Mouse (Mus musculus) urinary bladder, postnatal 14 days (tissue): ENCODE measurements at regions not wholly inside any gene's neighbourhood (a gene's known extent, or its start where the extent isn't known, plus 50 kb on each side); places are given as distances from the start of the nearest gene placed in this dataset.

Source experiments
- DNase-seq: peaks from one replicate; pipeline ENCODE4 v3.0.0; 2021; ENCODE audit warnings: low spot score

DNA sequence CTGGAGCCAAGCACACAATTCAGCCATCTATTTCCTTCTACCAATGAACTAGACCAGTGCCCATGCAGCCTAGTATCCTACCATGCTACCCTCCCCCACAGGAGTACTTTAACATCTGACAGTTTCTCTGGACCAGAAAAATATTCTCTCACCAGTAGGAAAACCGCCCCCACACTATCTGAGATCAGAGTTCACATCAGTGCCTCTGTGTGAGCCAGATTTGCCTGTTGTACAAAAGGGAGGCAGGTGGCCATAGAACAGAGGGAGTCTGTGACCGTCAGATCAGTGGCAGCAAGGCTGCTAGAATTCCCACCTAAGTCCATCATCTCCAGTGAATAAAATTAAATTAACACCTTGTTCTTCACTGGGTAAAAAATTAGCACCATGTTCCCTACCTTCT, 166.5 kb downstream of the Atp23 start:
- no peak for DNase-seq

DNA sequence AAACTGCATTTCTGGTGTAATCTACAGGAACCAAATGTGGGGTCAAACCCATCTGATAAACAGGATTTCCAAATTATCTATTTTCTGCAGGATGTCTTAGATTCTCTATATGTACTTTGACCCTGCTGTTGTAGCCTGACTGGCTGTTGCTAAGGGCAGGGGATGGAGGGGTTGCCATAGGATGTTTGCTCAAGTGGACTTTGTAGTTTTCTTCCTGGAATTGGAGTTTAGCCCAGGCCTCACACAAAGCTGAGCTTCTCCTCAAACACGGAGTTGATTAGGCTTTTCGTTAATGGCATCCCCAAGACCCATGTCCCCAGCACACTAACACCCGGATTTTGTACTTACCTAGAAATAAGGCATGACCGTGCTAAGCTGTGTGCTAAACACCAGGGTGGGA, 173.3 kb downstream of the Atp23 start:
- DNase-seq: no peak

DNA sequence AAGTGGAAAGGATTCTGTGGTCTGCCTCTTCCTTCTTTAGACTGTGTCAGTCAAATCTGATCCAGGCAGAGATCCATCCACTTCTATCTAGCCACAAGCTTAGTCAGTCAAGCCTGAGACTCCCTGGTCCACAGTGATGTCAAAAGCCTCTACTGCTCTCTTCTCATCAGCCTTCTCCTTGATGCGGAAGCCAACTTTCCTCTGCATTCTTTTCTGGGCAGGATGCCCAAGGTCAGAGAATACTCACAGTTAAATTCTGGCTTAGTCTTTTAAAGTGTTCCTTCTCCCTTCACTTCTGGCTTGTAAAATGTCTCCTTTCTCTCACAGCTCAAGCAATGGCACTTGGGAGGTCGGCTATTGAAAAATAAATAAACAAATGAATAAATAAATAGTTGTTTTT, 183.2 kb downstream of the Atp23 start:
- no peak for DNase-seq

DNA sequence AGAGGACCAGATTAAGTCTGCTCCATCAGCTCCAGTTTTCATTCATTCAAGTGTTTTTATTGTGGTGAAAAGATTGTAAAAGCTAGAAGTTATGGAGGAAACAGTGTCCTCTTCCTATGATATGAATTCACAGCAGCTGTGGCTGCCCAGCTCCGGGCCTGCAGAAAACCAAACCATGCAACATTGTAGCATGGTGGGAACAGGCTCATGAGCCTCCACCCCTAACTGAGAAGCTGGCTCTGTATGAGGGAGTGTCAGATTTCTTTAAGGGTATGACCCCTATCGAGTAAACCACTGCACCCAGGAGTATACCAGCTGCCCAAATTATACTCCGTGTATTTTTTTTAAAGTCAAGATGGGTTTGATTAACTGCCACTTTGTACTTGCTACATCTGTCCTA, 189.4 kb downstream of the Atp23 start:
- no peak for DNase-seq

DNA sequence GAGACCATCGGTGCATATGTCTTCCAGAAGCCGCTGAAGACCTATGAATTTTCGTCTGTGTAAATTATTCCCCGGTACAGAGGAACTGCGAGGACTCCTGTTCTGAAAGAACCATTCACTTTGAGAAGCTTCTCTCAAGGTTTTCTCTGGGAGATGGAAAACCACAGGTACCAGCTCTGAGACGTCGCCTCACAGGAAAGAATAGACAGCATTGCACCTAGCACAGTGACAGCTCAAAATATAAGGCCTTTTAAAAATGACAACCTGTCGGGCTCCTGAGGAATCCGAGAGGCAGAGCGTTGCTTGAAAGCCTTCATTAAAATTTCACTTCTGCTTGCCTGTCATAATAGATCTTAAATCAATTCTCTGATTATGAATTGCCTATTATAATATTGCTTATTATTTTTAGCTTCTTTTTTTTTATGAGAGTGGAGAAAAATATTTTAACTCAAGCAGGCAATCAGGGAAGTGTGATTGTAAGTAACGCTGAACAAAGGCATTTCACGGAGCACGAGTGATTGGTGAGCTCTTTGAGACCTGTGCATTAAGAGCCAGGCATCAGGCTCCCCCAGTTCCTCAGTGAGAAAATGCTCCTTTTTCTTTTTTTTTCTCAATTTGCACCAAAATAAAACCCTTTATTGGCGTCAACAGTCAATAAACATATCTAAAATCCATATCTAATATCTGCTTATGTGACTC, 191.8 kb downstream of the Atp23 start:
- no peak for DNase-seq

DNA sequence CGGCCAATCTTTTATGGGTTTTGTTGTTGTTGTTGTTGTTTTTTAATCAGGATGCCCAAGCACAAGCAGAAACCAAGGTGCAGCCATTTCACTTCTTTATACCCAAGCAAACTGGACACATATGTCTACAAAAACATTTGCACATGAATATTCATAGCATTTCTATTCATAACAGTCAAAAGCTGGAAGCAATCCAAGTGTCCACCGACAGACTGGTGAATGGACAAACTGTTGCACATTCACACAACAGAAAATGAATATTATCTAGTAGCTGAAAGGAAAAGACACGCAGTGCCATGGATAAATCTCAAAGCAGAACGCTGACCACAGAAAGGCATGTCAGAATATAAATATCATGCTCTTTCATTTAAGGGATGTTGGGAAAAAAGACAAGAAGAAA, 192.4 kb downstream of the Atp23 start:
- DNase-seq: no peak

DNA sequence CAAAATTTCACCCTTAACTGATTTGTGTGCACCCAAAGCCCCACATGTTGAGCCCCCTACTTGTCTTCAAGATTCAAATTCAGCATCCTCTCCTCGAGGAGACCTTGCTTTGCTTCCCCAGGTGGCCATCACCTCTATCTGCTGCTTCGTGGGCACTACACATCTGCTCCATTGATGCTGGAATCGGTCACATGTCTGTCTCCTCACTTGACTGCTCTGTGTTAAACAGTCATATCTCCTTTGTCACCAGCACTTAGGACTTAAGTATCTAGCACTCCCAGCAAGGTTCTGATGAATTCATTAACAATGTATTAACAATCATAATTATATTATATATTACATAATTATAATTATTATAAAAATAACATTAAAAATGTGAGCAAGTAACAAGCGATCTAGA, 192.9 kb downstream of the Atp23 start:
- DNase-seq: no peak

DNA sequence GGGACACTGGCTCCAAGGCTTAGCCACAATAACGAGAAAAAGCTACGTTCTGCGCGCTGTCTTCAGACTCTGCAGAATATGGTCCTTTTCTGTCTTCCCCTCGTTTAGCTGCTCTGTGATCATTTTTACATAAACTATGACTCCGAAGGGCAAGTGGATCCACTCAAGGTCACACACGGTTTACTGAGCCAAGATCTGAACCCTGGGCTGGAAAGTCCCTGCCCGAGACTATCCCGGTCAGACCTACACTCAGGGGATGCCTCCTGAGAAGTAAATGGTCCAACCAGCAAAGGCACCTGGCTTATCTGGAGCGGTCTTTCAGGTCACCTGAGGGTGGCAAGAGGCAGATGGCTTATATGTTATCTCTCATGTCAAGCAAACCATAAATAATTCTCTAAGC, 204.1 kb downstream of the Atp23 start:
- no peak for DNase-seq

DNA sequence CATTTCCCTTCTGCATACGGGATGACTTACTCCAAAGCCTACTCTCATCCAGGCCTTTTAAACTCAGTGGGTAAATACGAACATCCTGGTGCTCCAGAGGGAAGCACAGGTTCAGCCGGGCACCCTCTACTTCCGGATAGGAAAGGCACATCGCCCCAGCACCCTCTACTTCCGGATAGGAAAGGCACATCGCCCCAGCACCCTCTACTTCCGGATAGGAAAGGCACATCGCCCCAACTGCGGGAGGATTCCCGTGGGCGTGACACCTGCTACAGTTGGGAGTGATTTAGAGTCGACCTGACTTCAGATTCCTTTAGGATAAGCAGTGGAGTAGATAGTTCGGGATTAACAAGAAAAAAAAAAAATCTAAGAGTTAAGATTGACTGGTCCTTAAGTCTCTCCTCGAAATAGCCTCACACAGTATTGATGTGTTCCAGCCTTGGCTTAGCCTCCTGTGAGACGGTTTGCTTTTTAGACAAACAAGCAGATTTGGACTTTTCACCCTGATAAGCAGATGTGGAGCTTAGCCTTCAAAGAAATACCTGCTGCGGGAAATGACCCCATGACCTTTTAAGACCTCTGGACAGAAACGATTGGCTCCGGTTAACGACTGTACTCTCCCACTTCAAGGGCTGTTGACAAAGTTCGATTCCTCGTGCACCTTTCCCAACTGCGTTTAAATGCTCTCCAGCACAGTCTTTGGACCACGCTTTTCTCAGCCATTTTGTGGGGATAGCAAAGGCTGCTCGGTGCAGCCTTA, 210.1 kb downstream of the Atp23 start:
- DNase-seq: no peak

DNA sequence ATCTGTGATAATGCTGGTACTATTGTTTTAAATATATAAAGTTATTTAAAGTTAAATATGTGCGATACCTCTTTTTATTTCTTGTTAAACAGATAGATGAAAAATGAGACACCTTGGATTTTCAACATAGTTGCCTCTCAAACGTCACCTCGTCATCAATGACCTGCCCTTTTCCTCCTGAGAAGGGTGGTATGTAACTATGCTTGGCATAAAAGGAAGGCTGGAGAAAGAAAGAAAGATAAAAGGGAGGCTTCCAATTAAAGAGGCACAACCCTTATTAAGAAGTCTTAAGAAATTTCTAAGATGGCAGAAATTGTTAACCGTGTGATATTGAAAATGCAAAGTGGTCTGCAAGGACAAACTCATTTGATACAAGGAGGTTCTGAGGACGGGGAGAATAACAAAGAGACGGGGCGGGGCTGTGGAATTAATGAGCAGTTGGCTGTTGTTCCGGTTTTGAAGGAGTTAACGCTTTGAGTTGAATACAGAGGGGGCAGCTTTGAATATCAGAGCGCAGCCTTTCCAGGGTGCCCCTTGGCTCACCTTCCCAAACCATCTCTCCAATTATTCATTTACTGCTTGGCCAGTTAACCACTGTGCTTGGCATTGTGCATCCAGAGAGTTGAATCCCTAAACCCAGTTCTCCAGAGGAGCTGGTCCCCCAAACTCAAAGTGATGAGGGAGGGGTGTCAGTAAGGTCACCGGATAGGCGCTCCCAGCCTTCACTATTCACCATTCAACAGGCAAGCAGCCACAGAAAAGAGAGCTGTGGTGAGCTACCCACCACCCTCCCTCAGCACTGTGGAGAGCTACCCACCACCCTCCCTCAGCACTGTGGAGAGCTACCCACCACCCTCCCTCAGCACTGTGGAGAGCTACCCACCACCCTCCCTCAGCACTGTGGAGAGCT, 220.6 kb downstream of the Atp23 start:
- DNase-seq: no peak

DNA sequence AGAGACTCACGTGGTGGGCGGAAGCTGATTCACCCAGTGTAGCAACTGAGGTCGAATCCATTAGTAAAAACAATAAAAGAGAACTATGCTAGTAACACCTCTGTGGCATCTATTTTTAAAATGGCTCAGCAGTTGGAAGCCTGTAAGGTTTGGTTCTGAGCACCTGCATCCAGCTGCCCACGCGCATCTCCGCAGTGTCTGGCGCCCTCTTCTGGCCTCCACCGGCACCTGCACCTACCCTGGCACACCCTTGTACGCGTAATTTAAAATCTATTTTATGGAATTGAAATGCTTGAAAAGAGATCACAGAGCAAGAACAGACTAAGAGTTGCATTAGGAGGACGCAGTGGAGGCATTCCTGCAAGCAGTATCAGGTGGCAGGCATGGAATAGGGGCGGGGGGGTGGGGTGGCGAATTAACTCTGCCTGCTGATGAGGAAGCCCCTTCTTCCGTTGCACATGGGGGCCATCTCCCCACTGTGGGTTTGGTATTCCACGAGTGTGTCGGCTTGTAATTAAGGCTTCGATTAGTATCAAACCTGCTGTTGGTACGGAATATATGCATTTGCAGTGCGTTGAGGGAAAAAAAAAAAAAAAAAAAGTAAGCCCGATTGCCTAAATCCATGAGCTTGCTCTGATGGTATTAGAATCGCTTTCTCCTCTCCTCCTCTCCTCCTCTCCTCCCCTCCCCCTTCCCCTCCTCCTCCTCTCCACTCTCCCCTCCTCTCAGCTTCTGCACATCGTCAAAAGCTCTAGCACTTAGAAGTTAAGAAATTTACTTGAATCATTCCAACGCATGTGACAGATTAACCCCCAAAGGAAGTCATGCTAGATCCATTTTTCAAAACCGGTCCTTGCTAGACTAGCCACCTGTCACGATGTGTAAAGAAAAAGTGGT, 221.7 kb downstream of the Atp23 start:
- DNase-seq: no peak

DNA sequence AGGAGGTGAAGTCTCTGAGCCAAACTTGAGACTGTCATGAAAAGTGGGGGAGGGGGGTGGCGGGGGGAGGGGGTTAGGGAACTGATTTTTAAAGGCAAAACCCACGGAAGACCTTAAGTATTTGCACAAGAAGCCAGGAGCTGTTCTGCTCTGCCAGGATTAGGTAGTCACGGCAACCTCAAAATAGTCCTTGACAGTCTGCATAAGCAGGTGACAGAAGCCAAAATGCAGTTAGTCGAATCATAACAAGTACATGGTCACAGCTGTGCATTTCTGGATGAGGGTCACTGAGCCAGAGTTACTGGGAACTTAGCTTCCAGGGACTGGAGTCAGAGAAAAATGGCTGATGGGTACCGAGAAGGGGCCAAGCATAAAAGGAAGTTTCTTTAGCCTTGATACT, 227.7 kb downstream of the Atp23 start:
- no peak for DNase-seq

DNA sequence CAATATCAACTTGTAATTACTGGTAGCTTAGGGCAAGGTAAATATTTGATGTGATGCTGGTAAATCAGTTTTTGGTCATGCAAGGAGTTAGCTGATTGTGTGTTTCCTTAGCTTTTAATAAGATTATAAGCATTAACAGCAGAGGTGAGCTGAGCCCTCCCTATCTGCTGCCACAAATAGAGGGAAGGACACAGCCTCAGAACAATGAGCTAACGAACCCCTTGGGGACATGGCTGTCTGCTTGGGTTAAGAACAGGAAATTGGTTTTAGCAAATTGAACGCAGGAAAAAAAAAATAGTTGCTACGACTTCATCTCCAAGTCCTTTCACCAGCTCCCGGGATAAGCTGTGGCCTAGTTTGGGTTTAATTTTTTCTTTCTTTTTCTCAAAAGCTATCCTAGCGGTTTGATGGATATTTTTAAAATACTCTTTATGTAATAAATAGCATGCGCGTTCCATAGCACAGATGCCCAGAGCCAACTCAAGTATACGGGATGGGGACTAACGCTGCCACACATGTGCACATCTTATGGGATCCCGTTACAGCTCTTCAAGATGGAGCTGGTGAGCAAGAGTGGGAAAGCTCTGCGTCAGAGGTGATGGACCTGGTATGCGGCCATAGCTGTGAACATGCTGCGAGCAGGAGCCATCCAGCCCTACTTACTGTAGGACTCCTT, 236.6 kb downstream of the Atp23 start:
- no peak for DNase-seq

DNA sequence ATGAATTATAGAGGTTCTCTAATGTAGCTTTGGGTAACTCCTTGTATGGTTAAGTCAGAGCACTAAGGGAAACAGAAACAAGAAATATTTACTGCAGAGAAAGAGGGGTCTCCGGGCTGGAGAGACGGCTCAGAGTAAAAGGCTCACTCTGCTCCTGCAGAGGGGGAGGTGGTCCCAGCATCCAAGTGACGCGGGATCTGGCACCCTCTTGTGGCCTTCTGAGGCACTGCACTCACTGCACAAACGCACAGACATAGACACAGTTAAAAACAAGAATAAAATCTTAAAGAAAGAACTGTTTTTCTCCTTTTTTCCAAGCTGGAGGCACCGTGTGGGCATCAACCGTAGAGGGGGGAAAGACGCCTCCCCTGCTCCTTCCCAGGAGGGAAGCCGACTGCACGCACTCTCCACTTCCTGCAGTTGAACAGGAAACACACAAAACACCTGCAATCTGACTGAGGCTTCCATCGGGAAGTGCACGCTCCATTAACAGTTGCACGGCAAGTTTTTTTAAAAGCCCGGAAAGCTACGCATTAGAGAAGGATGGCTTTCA, 237.6 kb downstream of the Atp23 start:
- no peak for DNase-seq

DNA sequence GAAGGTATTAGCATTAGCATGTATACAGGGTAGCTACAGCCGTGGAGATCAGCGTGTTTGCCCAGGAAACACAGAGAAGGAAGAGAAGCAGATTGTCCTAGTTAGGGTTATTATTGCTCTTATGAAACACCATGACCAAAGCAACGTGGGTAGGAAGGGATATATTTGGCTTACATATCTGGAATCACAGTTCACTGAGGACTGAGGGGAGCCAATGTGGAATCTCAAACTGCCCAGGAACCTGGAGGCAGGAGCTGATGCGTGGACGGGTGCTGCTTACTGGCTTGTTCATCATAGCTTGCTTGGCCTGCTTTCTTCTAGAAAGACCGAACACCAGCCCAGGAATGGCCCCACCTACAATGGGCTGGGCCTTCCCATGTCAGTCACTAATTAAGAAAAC, 238.4 kb downstream of the Atp23 start:
- DNase-seq: no peak

DNA sequence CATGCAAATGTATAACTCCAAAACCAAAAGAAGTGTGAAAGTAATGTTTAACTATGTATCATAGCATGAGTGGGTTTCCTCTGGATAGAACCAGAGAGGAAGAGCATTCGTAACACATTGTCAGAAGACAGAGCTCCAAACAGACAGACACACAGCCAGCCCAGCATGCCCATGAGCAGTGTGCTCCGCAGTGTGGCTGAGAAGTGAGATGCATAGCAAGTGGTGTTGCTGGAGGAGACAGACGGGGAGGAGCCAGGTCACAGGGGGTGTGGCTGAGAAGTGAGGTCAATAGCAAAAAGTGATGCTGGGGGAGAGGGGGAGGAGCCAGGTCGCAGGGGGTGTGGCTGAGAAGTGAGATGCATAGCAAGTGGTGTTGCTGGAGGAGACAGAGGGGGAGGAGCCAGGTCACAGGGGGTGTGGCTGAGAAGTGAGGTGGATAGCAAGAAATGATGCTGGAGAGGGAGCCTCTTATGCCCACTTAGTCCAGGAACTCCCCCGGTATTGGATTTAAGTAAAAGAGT, 240.0 kb downstream of the Atp23 start:
- no peak for DNase-seq

DNA sequence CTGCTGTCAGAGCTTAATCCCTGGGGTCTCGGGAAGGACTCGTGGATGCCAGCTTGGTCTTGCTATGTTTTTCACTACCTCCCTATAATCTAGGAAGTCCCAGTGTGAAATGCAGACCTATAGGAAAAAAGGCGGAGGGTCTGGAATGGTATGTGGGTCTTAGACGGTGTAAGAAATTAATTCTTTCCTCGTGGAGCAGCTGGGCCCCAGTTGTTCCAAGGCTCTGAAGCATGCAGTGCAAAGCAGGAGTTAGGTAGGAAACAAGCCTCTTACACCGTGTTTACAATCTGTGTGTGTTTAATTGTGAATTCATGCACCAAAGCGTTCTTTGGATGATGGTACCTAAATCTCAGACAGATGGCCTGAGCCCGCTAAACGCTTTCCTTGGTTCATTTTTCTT, 241.1 kb downstream of the Atp23 start:
- no peak for DNase-seq

DNA sequence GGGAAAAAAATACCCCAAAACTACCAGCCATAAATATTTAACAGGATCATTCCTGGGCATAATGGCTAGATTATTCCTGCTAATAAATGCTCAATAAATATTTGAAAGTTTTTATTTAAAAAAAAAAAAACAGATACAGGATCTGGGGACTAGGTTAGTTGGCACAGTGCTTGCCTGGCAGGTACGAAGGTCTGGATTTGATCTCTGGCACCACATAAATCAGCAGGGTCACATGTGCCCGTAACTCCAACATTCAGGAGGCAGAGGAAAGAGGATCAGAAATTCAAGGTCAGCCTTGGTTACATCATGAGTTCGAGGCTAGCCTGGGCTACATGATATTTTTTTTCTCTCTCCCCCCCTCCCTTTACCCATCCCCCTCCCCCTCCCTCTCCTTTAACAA, 248.5 kb downstream of the Atp23 start:
- DNase-seq: no peak

DNA sequence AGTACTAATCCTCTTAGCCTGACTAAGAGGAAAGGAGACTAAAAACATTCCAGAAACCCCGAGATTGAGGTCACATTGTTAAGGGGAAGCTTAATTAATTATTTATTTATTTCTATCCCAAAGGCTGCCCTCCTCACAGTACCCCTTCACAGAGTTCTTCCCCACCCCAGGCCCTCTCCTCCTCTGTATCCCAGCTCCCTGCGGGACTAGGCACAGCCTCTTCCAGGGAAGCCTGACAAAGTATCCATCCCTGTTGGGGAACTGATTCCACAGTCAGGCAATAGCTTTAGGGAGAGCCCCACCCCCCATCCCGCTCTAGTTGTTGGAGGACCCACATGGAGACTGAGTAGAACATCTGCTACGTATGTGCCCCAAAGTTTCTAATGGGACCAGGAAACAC, 254.6 kb downstream of the Atp23 start:
- no peak for DNase-seq

DNA sequence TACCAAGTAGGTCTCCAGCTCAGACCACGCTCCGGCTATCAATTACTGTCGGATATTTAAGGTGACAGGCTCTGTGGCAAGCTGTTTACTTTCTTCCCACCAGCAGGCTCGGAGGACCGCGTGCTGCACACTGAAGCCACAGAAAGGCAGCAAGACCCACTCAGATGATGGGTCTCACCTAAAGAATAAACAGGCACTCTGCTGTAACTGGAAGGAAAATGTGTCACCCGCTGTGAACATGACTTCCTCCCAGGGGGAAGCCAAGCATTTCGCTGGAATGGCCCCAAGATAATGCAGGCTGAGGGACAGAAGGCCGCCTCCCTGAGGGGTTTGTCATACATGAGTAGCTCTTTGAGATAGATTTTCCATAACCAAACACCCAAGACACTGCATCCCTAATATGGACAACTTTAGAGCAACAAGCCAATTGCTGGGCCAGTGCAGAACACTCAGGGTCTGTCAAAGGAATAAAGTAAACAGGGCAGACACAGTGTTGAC, 259.3 kb downstream of the Atp23 start:
- no peak for DNase-seq

DNA sequence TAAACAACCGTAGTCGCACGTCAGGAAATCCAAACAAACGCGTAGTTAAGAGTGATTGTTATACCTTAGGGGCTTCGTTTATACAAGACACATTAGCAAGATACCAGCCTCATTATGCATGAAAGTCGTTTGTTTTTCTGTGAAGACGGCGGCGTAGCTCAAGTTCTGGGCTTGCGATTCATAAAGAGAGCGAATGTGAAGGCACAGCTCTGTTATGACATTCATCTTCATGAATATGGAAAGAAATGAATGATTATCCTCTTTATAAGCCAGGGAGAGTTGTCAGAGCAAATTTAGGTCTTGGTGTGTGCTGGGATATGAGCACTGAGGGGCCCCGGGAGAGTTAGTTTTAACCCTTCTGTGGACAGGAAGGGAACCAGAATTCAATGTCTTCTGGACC, 266.4 kb downstream of the Atp23 start:
- DNase-seq: no peak
